Mouse (Mus musculus): Measurements from ENCODE around the gene Gmds. TPM values are rescaled to one million over a fixed set of nuclear protein-coding genes. Genes with fewer than 3 reads are reported as not detected.

Gene Gmds
- polyA plus RNA-seq, 1 experiment from 2014 or later, result 69.0 TPM

DNA sequence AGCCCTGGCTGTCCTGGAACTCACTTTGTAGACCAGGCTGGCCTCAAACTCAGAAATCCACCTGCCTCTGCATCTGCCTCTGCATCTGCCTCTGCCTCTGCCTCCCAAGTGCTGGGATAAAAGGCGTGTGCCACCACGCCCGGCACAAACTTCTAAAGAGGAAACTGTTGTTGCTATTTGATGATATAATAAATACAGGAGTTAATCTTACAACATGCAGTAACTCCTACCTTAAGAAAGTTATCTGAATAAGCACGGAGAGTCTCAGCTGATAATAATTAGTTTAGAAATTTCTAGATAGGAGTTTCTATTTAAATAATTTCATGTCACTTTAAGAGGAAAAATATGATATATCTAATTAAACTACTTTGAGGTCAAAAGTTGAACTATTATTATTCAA is 103.5 kb downstream of the Gmds start:
- no peaks in the 10 kb centered on the region for H3K27me3 ChIP-seq (ENCODE audit: control insufficient read depth, insufficient read depth, low read length)
- no peak for ATAC-seq (ENCODE audit: insufficient read depth, low FRiP score)
- H3K4me1 ChIP-seq (ENCODE audit: control insufficient read depth, insufficient read depth, low read length), result no peaks in the 10 kb centered on the region
- WGBS, result 77% methylated on average over 4 of the region's 4 CpGs
- no peak overlapping the region for H3K9ac ChIP-seq (ENCODE audit: low read length)
- no peak overlapping the region for H3K4me2 ChIP-seq (ENCODE audit: low read depth, low read length)
- H3K27ac ChIP-seq (ENCODE audit: low read length), result no peak overlapping the region
- H3K9me3 ChIP-seq (replicated peaks; ENCODE audit: control insufficient read depth, low read length), result no peaks in the 10 kb centered on the region
- H3K36me3 ChIP-seq (ENCODE audit: control insufficient read depth, insufficient read depth, low read length), result no peaks in the 10 kb centered on the region
- no peak overlapping the region for H3K4me3 ChIP-seq (replicated peaks; ENCODE audit: low read length)

DNA sequence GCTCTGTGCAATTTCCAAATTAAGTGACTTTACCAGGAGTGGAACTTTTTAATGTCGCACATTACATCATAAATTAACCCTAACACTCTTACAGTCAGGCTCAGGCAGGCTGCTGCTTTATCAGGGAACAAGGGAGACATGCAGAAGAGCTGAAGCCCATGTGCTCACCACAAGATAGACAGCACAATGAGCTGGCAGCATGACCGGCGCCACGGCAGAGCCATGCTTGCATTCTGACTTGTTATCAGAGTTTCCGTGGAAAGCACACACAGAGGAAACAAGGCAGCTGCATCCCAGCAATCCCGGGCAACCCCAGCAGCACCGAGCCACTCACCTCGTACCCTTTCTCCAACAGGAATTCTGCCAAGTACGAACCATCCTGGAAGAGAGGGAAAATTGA is 104.5 kb downstream of the Gmds start:
- H3K27ac ChIP-seq (ENCODE audit: low read length), result no peak overlapping the region
- WGBS, result 60% methylated on average over 9 of the region's 9 CpGs
- H3K9me3 ChIP-seq (replicated peaks; ENCODE audit: control insufficient read depth, low read length), result no peaks in the 10 kb centered on the region
- no peak overlapping the region for H3K4me3 ChIP-seq (replicated peaks; ENCODE audit: low read length)
- H3K4me2 ChIP-seq (ENCODE audit: low read depth, low read length), result no peak overlapping the region
- no peaks in the 10 kb centered on the region for H3K4me1 ChIP-seq (ENCODE audit: control insufficient read depth, insufficient read depth, low read length)
- H3K27me3 ChIP-seq (ENCODE audit: control insufficient read depth, insufficient read depth, low read length), result no peaks in the 10 kb centered on the region
- ATAC-seq (ENCODE audit: insufficient read depth, low FRiP score), result no peak
- H3K9ac ChIP-seq (ENCODE audit: low read length), result no peak overlapping the region
- no peaks in the 10 kb centered on the region for H3K36me3 ChIP-seq (ENCODE audit: control insufficient read depth, insufficient read depth, low read length)

DNA sequence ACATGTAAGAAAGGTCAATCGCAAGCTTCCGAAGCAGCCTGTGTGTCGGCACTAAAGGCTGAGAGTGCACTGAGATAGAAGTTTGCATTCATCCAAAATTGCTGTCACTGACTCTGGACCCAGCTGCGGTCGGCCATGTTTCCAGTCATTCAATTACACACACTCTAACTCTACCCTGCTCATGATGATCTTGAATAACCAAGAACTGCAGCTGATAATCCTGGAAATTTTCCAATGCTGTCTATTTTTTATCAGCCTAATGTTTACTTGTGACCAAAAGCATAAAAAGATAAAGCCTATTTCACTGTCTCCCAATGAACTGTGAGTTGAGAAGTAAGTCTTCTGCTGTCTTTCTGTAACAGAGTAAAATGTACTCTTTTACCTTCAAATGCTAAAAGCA is 106.1 kb downstream of the Gmds start:
- H3K27ac ChIP-seq (ENCODE audit: low read length), result no peak overlapping the region
- no peak overlapping the region for H3K9ac ChIP-seq (ENCODE audit: low read length)
- no peak for ATAC-seq (ENCODE audit: insufficient read depth, low FRiP score)
- H3K27me3 ChIP-seq (ENCODE audit: control insufficient read depth, insufficient read depth, low read length), result no peaks in the 10 kb centered on the region
- no peaks in the 10 kb centered on the region for H3K36me3 ChIP-seq (ENCODE audit: control insufficient read depth, insufficient read depth, low read length)
- no peaks in the 10 kb centered on the region for H3K9me3 ChIP-seq (replicated peaks; ENCODE audit: control insufficient read depth, low read length)
- no peak overlapping the region for H3K4me2 ChIP-seq (ENCODE audit: low read depth, low read length)
- no peaks in the 10 kb centered on the region for H3K4me1 ChIP-seq (ENCODE audit: control insufficient read depth, insufficient read depth, low read length)
- WGBS, result 84% methylated on average over 5 of the region's 5 CpGs
- no peak overlapping the region for H3K4me3 ChIP-seq (replicated peaks; ENCODE audit: low read length)

DNA sequence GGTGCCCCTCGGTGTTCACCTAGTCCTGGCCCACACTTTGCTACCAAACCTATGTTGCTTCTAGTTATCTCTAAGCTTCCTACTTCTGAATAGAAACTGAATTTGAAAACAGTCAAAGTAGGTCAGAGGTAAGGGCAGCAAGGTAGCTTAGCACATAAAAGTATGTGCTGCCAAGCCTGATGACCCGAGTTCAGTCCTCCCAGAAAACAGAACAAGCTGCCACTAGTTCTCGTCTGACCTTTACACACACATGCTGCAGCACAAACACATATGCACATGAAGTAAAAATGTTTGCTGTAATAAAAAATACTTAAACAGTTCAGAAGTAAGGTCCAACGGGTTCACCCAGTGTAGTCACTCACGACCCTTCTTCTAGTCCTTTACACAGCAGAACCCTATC is 106.6 kb downstream of the Gmds start:
- ATAC-seq (ENCODE audit: insufficient read depth, low FRiP score), result no peak

DNA sequence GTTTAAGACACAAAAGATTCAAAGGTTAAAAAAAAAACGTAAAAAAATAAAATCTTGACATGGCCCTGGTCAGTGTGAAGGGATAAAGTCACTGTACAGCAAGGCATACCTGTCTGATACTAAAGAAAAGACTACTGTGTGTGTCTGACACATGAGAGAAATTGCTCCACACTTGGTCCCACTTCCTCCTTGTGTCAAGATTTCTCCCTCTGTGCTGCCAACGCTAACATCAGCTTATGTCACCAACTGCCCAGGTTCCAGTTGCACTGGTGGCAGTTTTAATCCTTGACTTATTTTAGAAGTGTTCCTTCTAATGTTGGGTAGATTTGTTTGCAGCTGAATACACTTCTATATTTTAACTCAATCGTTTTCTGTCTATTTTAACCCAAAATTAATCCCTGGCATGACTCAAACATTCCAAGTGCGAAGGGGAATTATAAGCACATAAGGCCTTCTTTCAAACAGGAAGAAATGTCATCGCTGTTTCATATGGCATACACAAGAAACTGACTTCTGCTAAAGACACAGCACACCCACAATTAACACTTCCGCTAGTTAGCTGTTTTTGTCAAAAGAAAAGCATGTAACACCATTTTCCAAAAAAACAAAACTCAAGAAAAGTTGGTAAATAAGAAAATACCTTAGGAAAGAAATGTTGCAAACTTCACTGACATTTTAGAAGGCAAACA is 110.5 kb downstream of the Gmds start:
- Histone ChIP-seq H3K9me3 (replicated peaks; ENCODE audit: control insufficient read depth, low read length) (no peaks in the 10 kb centered on the region), H3K4me3 (replicated peaks; ENCODE audit: low read length) (no peak overlapping the region), H3K9ac (ENCODE audit: low read length) (no peak overlapping the region), H3K4me1 (ENCODE audit: control insufficient read depth, insufficient read depth, low read length) (no peaks in the 10 kb centered on the region), H3K27me3 (ENCODE audit: control insufficient read depth, insufficient read depth, low read length) (no peaks in the 10 kb centered on the region), H3K36me3 (ENCODE audit: control insufficient read depth, insufficient read depth, low read length) (no peaks in the 10 kb centered on the region), H3K4me2 (ENCODE audit: low read depth, low read length) (no peak overlapping the region), H3K27ac (ENCODE audit: low read length) (no peak overlapping the region)
- 67% methylated on average over 6 of the region's 6 CpGs for WGBS
- ATAC-seq (ENCODE audit: insufficient read depth, low FRiP score), result no peak

More for the DNA sequence above, 106.6 kb downstream of the Gmds start:
- Histone ChIP-seq H3K9me3 (replicated peaks; ENCODE audit: control insufficient read depth, low read length) (no peaks in the 10 kb centered on the region), H3K27ac (ENCODE audit: low read length) (no peak overlapping the region), H3K36me3 (ENCODE audit: control insufficient read depth, insufficient read depth, low read length) (no peaks in the 10 kb centered on the region), H3K4me2 (ENCODE audit: low read depth, low read length) (no peak overlapping the region), H3K27me3 (ENCODE audit: control insufficient read depth, insufficient read depth, low read length) (no peaks in the 10 kb centered on the region), H3K4me1 (ENCODE audit: control insufficient read depth, insufficient read depth, low read length) (no peaks in the 10 kb centered on the region), H3K9ac (ENCODE audit: low read length) (no peak overlapping the region), H3K4me3 (replicated peaks; ENCODE audit: low read length) (no peak overlapping the region)
- 83% methylated on average over 5 of the region's 5 CpGs for WGBS

DNA sequence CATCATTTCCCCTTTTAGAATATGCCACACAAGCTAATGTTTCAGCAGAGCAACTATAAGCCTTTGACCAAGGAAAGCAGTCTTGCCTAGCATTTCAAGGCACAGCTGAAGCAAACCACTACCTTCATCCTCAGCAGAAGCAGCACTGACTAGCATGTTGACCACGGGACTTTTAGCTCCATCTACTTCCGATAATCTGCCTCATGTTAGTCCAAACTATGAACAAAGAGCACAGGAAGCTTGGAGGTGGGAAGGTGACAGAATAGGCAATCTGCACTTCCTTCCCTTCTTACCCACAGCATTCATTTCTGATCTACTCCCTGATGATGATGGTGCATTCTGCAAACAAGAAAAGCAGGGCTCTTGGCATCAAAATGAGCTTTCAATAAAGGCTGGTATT is 120.9 kb downstream of the Gmds start:
- H3K9me3 ChIP-seq (replicated peaks; ENCODE audit: control insufficient read depth, low read length), result no peaks in the 10 kb centered on the region
- no peaks in the 10 kb centered on the region for H3K27me3 ChIP-seq (ENCODE audit: control insufficient read depth, insufficient read depth, low read length)
- 68% methylated on average over 2 of the region's 2 CpGs for WGBS
- H3K9ac ChIP-seq (ENCODE audit: low read length), result no peak overlapping the region
- H3K4me2 ChIP-seq (ENCODE audit: low read depth, low read length), result no peak overlapping the region
- no peaks in the 10 kb centered on the region for H3K4me1 ChIP-seq (ENCODE audit: control insufficient read depth, insufficient read depth, low read length)
- H3K36me3 ChIP-seq (ENCODE audit: control insufficient read depth, insufficient read depth, low read length), result no peaks in the 10 kb centered on the region
- H3K27ac ChIP-seq (ENCODE audit: low read length), result no peak overlapping the region
- no peak for ATAC-seq (ENCODE audit: insufficient read depth, low FRiP score)
- H3K4me3 ChIP-seq (replicated peaks; ENCODE audit: low read length), result no peak overlapping the region

DNA sequence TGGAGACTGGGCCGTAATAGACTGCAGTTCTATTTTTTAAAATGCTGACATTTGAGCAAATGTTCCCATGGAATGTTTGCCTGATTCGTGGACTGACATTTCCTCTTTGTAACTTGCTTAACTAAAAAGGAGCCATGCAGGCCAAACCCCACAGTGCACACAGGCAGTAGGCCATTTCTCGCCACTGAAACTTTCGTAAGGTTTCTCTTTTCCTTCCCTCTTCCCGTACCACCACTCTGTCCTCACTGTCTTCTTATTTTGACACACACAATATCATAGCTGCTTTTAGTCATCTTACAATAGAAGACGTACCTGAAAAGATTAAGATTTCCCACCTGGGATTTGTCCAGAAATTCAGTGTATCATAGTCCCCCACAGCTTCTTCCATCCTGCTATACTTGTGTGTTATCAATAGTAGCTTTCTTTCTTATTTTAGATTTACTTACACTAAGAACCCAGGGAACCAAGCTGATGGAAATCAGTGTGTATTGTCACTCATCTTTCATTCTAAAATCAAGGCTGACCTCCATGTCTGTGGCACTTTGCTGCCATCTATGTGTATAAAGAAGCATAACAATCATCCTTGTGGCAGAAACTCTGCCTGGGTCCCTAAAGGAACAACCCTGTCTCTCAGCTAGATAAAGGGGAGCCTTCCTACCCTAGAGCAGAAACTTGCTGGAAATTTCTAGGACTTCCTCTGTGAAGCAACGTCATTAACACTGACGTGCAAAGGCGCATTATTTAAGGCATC is 124.7 kb downstream of the Gmds start:
- Histone ChIP-seq H3K27me3 (ENCODE audit: control insufficient read depth, insufficient read depth, low read length) (no peaks in the 10 kb centered on the region), H3K36me3 (ENCODE audit: control insufficient read depth, insufficient read depth, low read length) (no peaks in the 10 kb centered on the region), H3K9ac (ENCODE audit: low read length) (no peak overlapping the region), H3K9me3 (replicated peaks; ENCODE audit: control insufficient read depth, low read length) (no peaks in the 10 kb centered on the region), H3K27ac (ENCODE audit: low read length) (no peak overlapping the region), H3K4me3 (replicated peaks; ENCODE audit: low read length) (no peak overlapping the region), H3K4me2 (ENCODE audit: low read depth, low read length) (no peak overlapping the region), H3K4me1 (ENCODE audit: control insufficient read depth, insufficient read depth, low read length) (no peaks in the 10 kb centered on the region)
- no peak for ATAC-seq (ENCODE audit: insufficient read depth, low FRiP score)
- 56% methylated on average over 9 of the region's 9 CpGs for WGBS

DNA sequence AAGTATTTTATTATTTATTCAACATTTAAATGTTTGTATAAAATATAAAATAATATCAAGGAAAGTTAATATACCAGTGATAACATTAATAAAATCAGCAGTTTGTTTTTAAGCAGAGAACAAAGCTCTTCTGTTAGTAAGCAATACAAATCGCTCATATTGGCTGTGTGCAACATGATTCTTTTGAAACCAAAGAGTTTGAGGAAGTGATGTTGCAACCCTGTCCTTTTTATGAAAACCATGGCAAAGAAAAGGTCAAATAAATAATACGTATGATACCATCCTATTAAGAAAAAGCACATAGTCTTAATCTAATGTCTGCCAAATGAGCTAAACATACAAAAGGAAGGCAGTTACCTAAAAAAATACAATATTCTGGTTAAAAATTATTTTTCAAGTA is 126.4 kb downstream of the Gmds start:
- no peak overlapping the region for H3K27ac ChIP-seq (ENCODE audit: low read length)
- no peaks in the 10 kb centered on the region for H3K36me3 ChIP-seq (ENCODE audit: control insufficient read depth, insufficient read depth, low read length)
- WGBS, result 77% methylated on average over 2 of the region's 2 CpGs
- ATAC-seq (ENCODE audit: insufficient read depth, low FRiP score), result no peak
- no peak overlapping the region for H3K9ac ChIP-seq (ENCODE audit: low read length)
- H3K4me3 ChIP-seq (replicated peaks; ENCODE audit: low read length), result no peak overlapping the region
- H3K9me3 ChIP-seq (replicated peaks; ENCODE audit: control insufficient read depth, low read length), result no peaks in the 10 kb centered on the region
- H3K27me3 ChIP-seq (ENCODE audit: control insufficient read depth, insufficient read depth, low read length), result no peaks in the 10 kb centered on the region
- no peak overlapping the region for H3K4me2 ChIP-seq (ENCODE audit: low read depth, low read length)
- H3K4me1 ChIP-seq (ENCODE audit: control insufficient read depth, insufficient read depth, low read length), result no peaks in the 10 kb centered on the region

DNA sequence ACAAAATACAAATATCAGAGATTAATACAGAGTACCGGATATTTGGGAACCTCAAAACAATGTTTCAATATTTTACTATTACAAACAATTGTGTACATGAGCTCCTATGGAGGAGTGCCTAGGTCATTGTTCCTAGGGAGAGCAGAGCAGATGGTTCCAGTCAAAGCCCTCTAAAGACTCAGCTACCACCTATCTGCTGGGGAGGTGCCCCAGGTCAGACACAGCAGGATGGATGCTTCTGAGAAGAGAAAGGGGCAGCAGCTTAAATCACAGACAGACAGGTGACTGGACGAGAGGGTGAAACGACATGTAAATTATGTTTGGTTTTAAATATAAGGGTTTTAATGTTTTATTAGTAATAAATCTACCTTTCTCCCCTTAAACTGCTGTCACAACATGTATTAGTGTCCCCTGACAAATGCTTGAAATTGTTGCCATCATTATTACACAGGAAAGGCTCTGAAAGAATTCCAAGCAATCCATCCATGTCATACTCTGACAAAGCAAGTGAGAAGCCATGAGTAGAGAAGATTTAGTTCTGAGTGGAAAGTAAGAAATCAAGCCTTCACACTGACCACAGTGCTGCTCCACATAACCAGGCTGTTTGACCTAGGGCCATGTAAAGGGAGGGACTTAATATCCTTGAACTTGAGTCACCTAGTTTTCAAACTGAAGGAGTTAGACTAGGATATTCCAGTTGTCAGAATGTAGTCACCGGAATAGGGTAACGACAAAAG is 131.2 kb downstream of the Gmds start:
- Histone ChIP-seq H3K4me1 (ENCODE audit: control insufficient read depth, insufficient read depth, low read length) (no peaks in the 10 kb centered on the region), H3K4me2 (ENCODE audit: low read depth, low read length) (no peak overlapping the region), H3K4me3 (replicated peaks; ENCODE audit: low read length) (no peak overlapping the region), H3K36me3 (ENCODE audit: control insufficient read depth, insufficient read depth, low read length) (no peaks in the 10 kb centered on the region), H3K9me3 (replicated peaks; ENCODE audit: control insufficient read depth, low read length) (no peaks in the 10 kb centered on the region), H3K27ac (ENCODE audit: low read length) (no peak overlapping the region), H3K9ac (ENCODE audit: low read length) (no peak overlapping the region), H3K27me3 (ENCODE audit: control insufficient read depth, insufficient read depth, low read length) (no peaks in the 10 kb centered on the region)
- ATAC-seq (ENCODE audit: insufficient read depth, low FRiP score), result no peak
- WGBS, result 71% methylated on average over 5 of the region's 5 CpGs

Measured in stomach, embryonic 16.5 days (tissue).